Mouse (Mus musculus) liver, adult 2 months (tissue): ENCODE results near the gene Fbxo44. TPM values are rescaled to one million over a fixed set of nuclear protein-coding genes. Genes with fewer than 3 reads are reported as not detected.
"Not testable (repeated sequence)": the region's sequence is repeated elsewhere in the genome, so short reads cannot be mapped to it uniquely, and the experiment has no call there.

Experiments
- DNase-seq: peaks from one replicate; pipeline ENCODE4 v3.0.0-alpha.2; 2011; ENCODE audit warnings: low read depth, low spot score; ENCODE audit errors: extremely low read depth
- H3K27ac ChIP-seq: fragments of 200-500 bp; replicated peaks from 2 replicates; pipeline ENCODE4 v1.5.1; 2012; ENCODE audit warnings: low read depth, mild to moderate bottlenecking, control low read depth, inconsistent platforms, low read length; ENCODE audit not compliant: insufficient read depth
- H3K27me3 ChIP-seq: fragments of 200-500 bp; 2 replicates; pipeline ENCODE4 v1.6.1; 2012; ENCODE audit warnings: mild to moderate bottlenecking, moderate library complexity, low read length, inconsistent platforms; ENCODE audit not compliant: control insufficient read depth, insufficient read depth
- H3K36me3 ChIP-seq: fragments of 200-500 bp; 2 replicates; pipeline ENCODE4 v1.6.1; 2012; ENCODE audit warnings: low read length, inconsistent platforms; ENCODE audit not compliant: control insufficient read depth, insufficient read depth
- H3K4me1 ChIP-seq: fragments of 200-500 bp; 2 replicates; pipeline ENCODE4 v1.6.1; 2011; ENCODE audit warnings: low read length; ENCODE audit not compliant: control insufficient read depth, insufficient read depth
- H3K4me3 ChIP-seq: fragments of 200-500 bp; 2 replicates; pipeline ENCODE4 v1.5.1; 2011; ENCODE audit warnings: low read depth, mild to moderate bottlenecking, control low read depth, low read length, moderate library complexity; ENCODE audit not compliant: insufficient read depth
- H3K79me2 ChIP-seq: fragments of 200-500 bp; 2 replicates; pipeline ENCODE4 v1.6.1; 2012; ENCODE audit warnings: inconsistent platforms, mild to moderate bottlenecking, low read length, moderate library complexity; ENCODE audit not compliant: control insufficient read depth, insufficient read depth
- H3K9ac ChIP-seq: fragments of 200-500 bp; 2 replicates; pipeline ENCODE4 v1.6.1; 2012; ENCODE audit warnings: low read depth, mild to moderate bottlenecking, control low read depth, inconsistent platforms, low read length
- CTCF ChIP-seq: fragments of 200-500 bp; IDR thresholded peaks from 2 replicates; pipeline ENCODE4 v1.5.1; 2011; ENCODE audit warnings: low read depth, low read length, control low read depth
- POLR2A ChIP-seq: fragments of 200-500 bp; IDR thresholded peaks from 2 replicates; pipeline ENCODE4 v1.6.1; 2011; ENCODE audit warnings: low read length, control low read depth; ENCODE audit not compliant: insufficient read depth; ENCODE audit errors: extremely low read depth
- WGBS: fragments of 180-500 bp; shearing (Covaris S2); methylation state at CpG from one replicate; pipeline ENCODE4 v1.1.7; 2018; 5-methylcytosine and 5-hydroxymethylcytosine counted together
- polyA plus RNA-seq: library from polyadenylated mRNA; depleted of rRNA; stranded (reverse); fragments of >200 nt; gene quantifications from 2 replicates; pipeline ENCODE4 v1.2.3, GENCODE M21; 2012
- total RNA-seq: library from RNA; depleted of rRNA; stranded (reverse); fragments of >200 nt; gene quantifications from 2 replicates; pipeline ENCODE4 v1.2.3, GENCODE M21; 2014

The Fbxo44 gene
- total and polyA plus RNA-seq, 2 experiments = 2.2 to 2.7 TPM

- DNase-seq = no peak
- no peak overlapping the region for H3K4me3 ChIP-seq
- no peak overlapping the region for H3K27ac ChIP-seq
- no peaks in the 10 kb centered on the region for H3K79me2 ChIP-seq
- H3K4me1 ChIP-seq = no peaks in the 10 kb centered on the region
- TF ChIP-seq POLR2A = no peak
- TF ChIP-seq CTCF = no peak
- no peaks in the 10 kb centered on the region for H3K36me3 ChIP-seq
- H3K9ac ChIP-seq = no peak overlapping the region
- peaks cover 3% of the 10 kb centered on the region for H3K27me3 ChIP-seq
These were observed 17.4 kb upstream of the Fbxo44 start for GRCm38 (mm10) chr4:148177716-148178115.

DNA sequence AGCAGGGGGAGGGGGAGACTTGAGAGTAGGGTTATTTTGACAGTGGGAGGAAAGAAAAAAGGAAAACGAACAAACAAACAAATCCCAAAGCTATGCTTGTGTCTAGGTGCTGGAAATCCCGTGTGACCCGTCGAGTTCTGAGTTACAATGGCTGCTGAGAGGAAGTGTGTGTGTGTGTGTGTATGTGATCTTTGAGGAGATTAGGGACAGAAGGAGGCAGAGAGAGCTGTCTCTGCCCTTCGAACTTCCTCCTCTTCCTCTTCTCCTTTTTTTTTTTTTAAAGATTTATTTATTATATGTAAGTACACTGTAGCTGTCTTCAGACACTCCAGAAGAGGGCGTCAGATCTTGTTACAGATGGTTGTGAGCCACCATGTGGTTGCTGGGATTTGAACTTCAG, 16.3 kb upstream of the Fbxo44 start:
- not testable (repeated sequence) for H3K79me2 ChIP-seq, H3K27ac ChIP-seq, DNase-seq, H3K36me3 ChIP-seq, H3K9ac ChIP-seq, H3K4me3 ChIP-seq, H3K4me1 ChIP-seq, H3K27me3 ChIP-seq
- 54% methylated on average over 5 of the region's 6 CpGs for WGBS

DNA sequence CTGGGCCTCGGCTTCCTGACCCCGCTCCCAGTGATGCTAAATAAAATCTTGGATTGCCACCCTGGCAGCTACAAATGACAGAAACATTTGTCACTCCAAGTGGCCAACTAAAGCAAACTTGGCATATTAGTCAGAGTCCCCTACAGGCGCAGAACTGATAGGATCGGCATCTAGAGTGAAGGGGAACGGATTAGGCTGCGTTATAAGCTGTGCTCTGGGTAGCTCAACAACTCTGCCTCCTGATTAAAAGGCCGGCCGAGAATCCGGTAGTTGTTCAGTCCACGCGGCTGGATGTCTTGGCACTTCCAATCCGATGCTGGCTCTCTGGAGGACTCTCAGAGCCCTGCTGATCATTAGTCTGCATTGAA, 14.2 kb upstream of the Fbxo44 start:
- H3K27ac ChIP-seq = no peak overlapping the region
- TF ChIP-seq CTCF (no peak), POLR2A (no peak)
- DNase-seq = no peak
- H3K36me3 ChIP-seq = no peaks in the 10 kb centered on the region
- H3K4me3 ChIP-seq = no peak overlapping the region
- no peaks in the 10 kb centered on the region for H3K79me2 ChIP-seq
- no peak overlapping the region for H3K9ac ChIP-seq
- no peaks in the 10 kb centered on the region for H3K4me1 ChIP-seq
- 27% methylated on average over 12 of the region's 12 CpGs for whole genome bisulfite sequencing
- H3K27me3 ChIP-seq = peaks cover 3% of the 10 kb centered on the region

- TF ChIP-seq CTCF = no peak
- no peak for TF ChIP-seq POLR2A
- Histone ChIP-seq H3K27me3 (peaks cover 5% of the 10 kb centered on the region), H3K36me3 (no peaks in the 10 kb centered on the region), H3K79me2 (no peaks in the 10 kb centered on the region), H3K4me1 (no peaks in the 10 kb centered on the region), H3K4me3 (no peak overlapping the region), H3K27ac (no peak overlapping the region), H3K9ac (no peak overlapping the region)
- no peak for DNase-seq
- WGBS = 6% methylated on average over 30 of the region's 30 CpGs
These were observed 13.7 kb upstream of the Fbxo44 start for GRCm38 (mm10) chr4:148173811-148174494.

DNA sequence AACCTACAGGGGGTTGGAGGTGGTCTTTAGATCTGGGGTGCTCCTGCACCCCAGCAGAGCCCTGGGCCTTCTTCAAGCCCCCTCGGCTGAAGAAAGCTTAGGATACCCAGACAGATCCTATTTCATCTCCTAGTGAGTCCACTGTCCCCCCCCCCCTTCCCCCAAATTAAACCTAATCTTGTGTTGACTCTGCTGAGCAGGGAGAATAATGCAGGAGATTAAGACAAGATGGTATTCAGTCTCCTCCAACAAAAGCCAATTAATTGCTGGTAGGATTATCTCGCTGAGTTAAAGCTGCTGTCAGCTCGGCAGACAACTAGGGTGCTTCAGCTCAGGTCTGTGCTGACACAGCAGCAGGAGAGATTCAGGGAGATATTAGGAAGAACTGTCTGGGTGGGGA, 11.0 kb upstream of the Fbxo44 start:
- H3K4me1 ChIP-seq = no peaks in the 10 kb centered on the region
- H3K27ac ChIP-seq = no peak overlapping the region
- peaks cover 9% of the 10 kb centered on the region for H3K27me3 ChIP-seq
- WGBS = 36% methylated on average over 3 of the region's 3 CpGs
- no peaks in the 10 kb centered on the region for H3K36me3 ChIP-seq
- H3K9ac ChIP-seq = no peak overlapping the region
- no peak for TF ChIP-seq POLR2A
- no peak for TF ChIP-seq CTCF
- no peaks in the 10 kb centered on the region for H3K79me2 ChIP-seq
- DNase-seq = no peak
- H3K4me3 ChIP-seq = no peak overlapping the region

DNA sequence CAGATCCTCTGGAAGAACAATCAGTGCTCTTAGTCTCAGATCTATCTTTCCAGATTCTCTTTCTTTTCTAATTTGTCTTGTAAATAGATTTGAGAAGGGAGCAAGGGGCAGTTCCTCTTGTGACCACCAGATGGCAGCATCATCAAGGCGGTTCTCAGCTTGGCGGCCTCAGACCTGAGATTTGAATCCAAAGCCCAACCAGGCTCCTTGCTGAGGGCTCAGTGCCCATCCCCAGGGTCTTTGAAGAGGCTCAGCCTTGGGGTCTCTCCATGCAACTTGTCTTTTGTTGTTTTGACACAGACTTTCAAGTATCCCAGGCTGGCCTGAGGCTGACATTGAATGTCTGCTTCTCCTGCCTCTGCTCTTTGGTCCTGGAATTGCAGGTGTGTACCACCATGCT, 10.6 kb upstream of the Fbxo44 start:
- H3K4me1 ChIP-seq = no peaks in the 10 kb centered on the region
- 4% methylated on average over 2 of the region's 2 CpGs for WGBS
- H3K27me3 ChIP-seq = peaks cover 9% of the 10 kb centered on the region
- no peaks in the 10 kb centered on the region for H3K36me3 ChIP-seq
- H3K27ac ChIP-seq = no peak overlapping the region
- H3K9ac ChIP-seq = no peak overlapping the region
- no peak overlapping the region for H3K4me3 ChIP-seq
- peak; percentile 32 for DNase-seq
- TF ChIP-seq CTCF = peak; percentile 96
- no peak for TF ChIP-seq POLR2A
- no peaks in the 10 kb centered on the region for H3K79me2 ChIP-seq
